10 mouse cellular contexts compared by ENCODE assay signal in genomic region chr10:60933891-60934290, GRCm38 (mm10).
DNase-seq lines count a peak whose midpoint lies in the region; ATAC-seq and TF ChIP-seq lines count a peak whose summit lies in the region.
"Had no signal": no experiment of that assay in that cellular context is flagged by ENCODE, and none has a peak within 500 bp of the region (broad histone marks: within the 10 kb centered on the region; RNA-seq: fewer than 3 reads in every experiment).

No protein-coding gene starts in this region.

- TF ChIP-seq CTCF in embryonic fibroblast, embryonic 13.5 days (IDR thresholded peaks at IDR 0.05; ENCODE audit: borderline replicate concordance, insufficient read depth, low read length): no peak

- ATAC-seq in heart, embryonic 12.5 days (ENCODE audit: insufficient number of reproducible peaks, low FRiP score): no peak
- ATAC-seq in lung, embryonic 15.5 days (ENCODE audit: borderline replicate concordance, extremely low read depth, low FRiP score, low TSS enrichment): peak; percentile 19; the same call in 1 of the 2 replicates
- ATAC-seq in frontal cortex, adult (ENCODE audit: low TSS enrichment): no peak

- H3K9me3 ChIP-seq in heart, embryonic 12.5 days (replicated peaks): no peaks in the 10 kb centered on the region
- H3K9me3 ChIP-seq in lung, embryonic 15.5 days: no peaks in the 10 kb centered on the region

- intact Hi-C loops in heart, postnatal 36 days (cut with DNase I): no loop called here

- WGBS in heart, embryonic 12.5 days: 38% methylated on average over 7 of the region's 7 CpGs
- WGBS in lung, embryonic 15.5 days: 24% methylated on average over 7 of the region's 7 CpGs

- no peaks in the 10 kb centered on the region for H3K36me3 ChIP-seq in heart, embryonic 12.5 days
- no peaks in the 10 kb centered on the region for H3K36me3 ChIP-seq in lung, embryonic 15.5 days

- 0 out of 2 replicates have a peak overlapping the region, but pooled peaks have one; percentile 46 for H3K9ac ChIP-seq in heart, embryonic 12.5 days
- no peak overlapping the region for H3K9ac ChIP-seq in lung, embryonic 15.5 days

- no peak for DNase-seq in heart, postnatal 36 days
- DNase-seq in 3T3-L1 (ENCODE audit: low read depth, low spot score): peak; percentile 57
- no peak for DNase-seq in cerebellum, postnatal 36 days
- DNase-seq in cerebellum, adult 11-12 months: no peak
- DNase-seq: right cerebral cortex, postnatal 14 days; thymus, adult 2 months had no signal

- no peak overlapping the region for H3K4me3 ChIP-seq in heart, embryonic 12.5 days
- H3K4me3 ChIP-seq in embryonic fibroblast, embryonic 13.5 days (ENCODE audit: insufficient read depth, low read length): no peak overlapping the region
- H3K4me3 ChIP-seq in lung, embryonic 15.5 days: no peak overlapping the region

- H3K27me3 ChIP-seq in heart, embryonic 12.5 days (replicated peaks): 0 out of 2 replicates have a peak, but pooled peaks cover 7% of the 10 kb centered on the region
- H3K27me3 ChIP-seq in lung, embryonic 15.5 days: no peaks in the 10 kb centered on the region

- TF ChIP-seq POLR2A in embryonic fibroblast, embryonic 13.5 days (IDR thresholded peaks at IDR 0.05; ENCODE audit: low read depth, low read length): no peak

- peak overlapping the region; percentile 20 for H3K4me2 ChIP-seq in heart, embryonic 12.5 days
- peak overlapping the region; percentile 19; the same call in 1 of the 2 replicates for H3K4me2 ChIP-seq in lung, embryonic 15.5 days

- peak overlapping the region; percentile 82 for H3K27ac ChIP-seq in heart, embryonic 12.5 days (ENCODE audit: poor library complexity, severe bottlenecking)
- H3K27ac ChIP-seq in embryonic fibroblast, embryonic 13.5 days (ENCODE audit: insufficient read depth, low read length): peak overlapping the region; percentile 85
- peak overlapping the region; percentile 90 for H3K27ac ChIP-seq in lung, embryonic 15.5 days

- H3K4me1 ChIP-seq in heart, embryonic 12.5 days (replicated peaks): peaks cover 83% of the 10 kb centered on the region
- peaks cover 5% of the 10 kb centered on the region; the same call in 1 of the 2 replicates for H3K4me1 ChIP-seq in embryonic fibroblast, embryonic 13.5 days (ENCODE audit: control insufficient read depth, insufficient read depth, low read length)
- peaks cover 54% of the 10 kb centered on the region for H3K4me1 ChIP-seq in lung, embryonic 15.5 days
